Mouse (Mus musculus): ENCODE results near the gene Ccdc85c. TPM values are rescaled to one million over a fixed set of nuclear protein-coding genes. Genes with fewer than 3 reads are reported as not detected.

The Ccdc85c gene
- total RNA-seq, 2 experiments from 2014 or later = 60.2 to 64.1 TPM

DNA sequence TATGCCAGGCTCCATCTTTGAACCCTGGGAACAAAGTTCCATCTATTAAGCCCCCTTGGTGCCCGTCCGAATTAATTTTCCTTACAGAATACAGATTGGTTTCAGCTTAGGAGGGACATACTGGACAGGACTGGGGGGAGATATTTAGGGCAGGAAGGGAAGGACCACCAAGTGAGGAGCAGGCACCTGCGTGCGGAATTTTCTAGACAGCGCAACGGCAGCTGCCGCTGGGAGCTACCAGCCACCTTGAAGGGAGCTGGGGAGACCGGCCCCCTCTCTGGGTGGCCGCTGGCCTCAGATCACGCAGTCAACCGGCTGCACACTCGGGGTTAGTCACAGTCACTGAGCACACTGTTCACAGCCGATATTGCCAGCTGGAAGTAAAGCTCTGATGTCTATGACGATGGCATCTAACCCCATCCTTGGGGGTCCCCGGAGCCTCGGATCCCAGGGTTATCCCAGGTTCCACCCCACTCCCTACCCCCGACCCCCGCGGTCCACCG lies 32.9 kb downstream of the Ccdc85c start:
- DNase-seq = peak; percentile 56
- intact Hi-C loops (cut with DNase I) = no loop called here

GRCm38 (mm10) chr12:108241626-108242025 lies 33.6 kb downstream of the Ccdc85c start:
- intact Hi-C loops (cut with DNase I) = no loop called here
- peak; percentile 56 for DNase-seq

GRCm38 (mm10) chr12:108240953-108241588 lies 34.2 kb downstream of the Ccdc85c start:
- intact Hi-C loops (cut with DNase I) = no loop called here
- DNase-seq = peak; percentile 88

GRCm38 (mm10) chr12:108240401-108240890 lies 34.8 kb downstream of the Ccdc85c start:
- intact Hi-C loops (cut with DNase I) = no loop called here
- DNase-seq = no peak

DNA sequence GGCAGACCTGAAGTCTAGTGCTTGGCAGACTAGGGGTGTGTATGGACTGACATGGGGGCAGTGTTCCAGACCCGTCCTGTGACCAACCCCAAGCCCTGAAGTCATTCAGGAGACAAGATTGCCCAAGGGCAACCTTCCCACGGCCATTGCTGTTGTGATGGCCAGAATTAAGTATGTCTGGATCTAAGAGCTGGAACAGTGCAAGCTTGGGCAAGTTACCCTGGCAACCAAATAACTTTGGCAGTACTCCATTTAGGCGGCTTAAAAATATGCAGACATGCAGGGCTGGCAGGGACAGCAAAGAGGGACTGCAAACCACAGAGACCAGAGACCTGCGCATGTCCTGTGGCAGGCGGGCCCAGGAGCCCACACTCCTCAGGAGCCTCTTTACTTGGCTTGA lies 35.8 kb downstream of the Ccdc85c start:
- DNase-seq = peak; percentile 75
- intact Hi-C loops (cut with DNase I) = no loop called here

- no peak for DNase-seq
- intact Hi-C loops (cut with DNase I) = no loop called here
Measured at GRCm38 (mm10) chr12:108238395-108239035, 36.7 kb downstream of the Ccdc85c start.

- DNase-seq = no peak
- intact Hi-C loops (cut with DNase I) = no loop called here
Measured at GRCm38 (mm10) chr12:108237300-108238006, 37.8 kb downstream of the Ccdc85c start.

GRCm38 (mm10) chr12:108235976-108236555 lies 39.2 kb downstream of the Ccdc85c start:
- intact Hi-C loops (cut with DNase I) = no loop called here
- no peak for DNase-seq

GRCm38 (mm10) chr12:108234832-108235602 lies 40.2 kb downstream of the Ccdc85c start:
- no peak for DNase-seq
- intact Hi-C loops (cut with DNase I) = no loop called here

DNA sequence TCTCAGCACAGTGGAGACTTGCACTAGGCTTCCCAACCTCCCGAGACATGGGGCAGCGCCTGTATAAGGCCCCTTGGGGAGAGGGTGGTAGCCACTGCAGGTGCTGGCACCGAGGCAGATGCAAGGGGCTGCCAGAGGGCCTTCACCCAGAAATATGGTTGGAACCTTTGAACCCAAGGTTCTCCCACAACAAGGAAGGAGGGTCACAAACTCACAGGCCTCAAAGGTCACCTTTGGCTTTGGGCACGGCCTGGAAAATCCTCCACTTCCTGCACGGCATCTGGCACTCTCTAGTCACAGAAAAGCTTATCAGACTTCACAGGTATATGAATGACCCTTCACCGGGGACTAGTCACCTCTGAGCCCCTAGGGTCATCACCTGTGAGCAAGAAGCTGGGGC lies 41.5 kb downstream of the Ccdc85c start:
- intact Hi-C loops (cut with DNase I) = no loop called here
- no peak for DNase-seq

- peak; percentile 66 for DNase-seq
- intact Hi-C loops (cut with DNase I) = no loop called here
Measured at GRCm38 (mm10) chr12:108231901-108232300, 43.3 kb downstream of the Ccdc85c start.

DNA sequence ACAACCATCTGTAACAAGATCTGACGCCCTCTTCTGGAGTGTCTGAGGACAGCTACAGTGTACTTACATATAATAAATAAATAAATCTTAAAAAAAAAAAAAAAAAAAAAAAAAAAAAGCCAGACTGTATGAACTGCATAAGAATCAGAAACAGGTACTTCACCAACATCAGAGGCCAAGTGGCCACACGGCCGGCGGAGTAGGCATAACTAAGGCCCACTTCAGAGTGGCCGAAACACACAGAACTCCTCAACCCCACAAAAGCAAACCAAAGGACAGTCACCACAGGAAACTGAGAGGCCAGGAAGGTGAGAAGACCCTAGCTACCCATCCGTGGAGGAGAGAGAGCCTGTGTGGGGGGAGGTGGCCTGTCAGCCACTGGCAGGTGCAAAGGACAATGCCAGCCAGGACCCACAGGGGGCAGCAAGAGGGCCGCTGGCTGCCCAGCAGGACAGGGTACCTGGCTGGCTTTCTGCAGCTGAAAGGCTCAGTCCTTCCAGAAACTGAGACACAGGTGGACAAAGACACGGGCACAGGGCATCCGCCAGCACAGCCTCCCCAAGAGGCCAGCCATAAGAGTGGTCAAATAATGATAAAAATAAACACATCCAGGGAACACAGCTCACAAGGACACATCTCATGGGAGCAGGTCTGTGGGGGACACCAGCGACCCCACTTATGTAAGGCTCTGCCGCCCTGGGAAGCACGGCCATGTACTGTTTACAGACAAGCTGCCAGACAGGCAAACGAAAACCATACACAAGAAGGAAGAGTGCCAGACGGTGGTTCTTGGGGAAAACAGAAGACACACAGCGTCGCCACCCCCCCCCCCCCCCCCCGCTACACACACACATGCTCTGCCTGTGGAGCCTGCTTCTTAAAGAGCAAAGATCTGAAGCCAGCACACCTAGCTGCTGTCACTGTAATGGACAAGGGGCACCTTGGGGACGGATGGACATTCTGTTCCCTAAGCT lies 44.1 kb downstream of the Ccdc85c start:
- intact Hi-C loops (cut with DNase I) = no loop called here
- peak; percentile 65 for DNase-seq

DNA sequence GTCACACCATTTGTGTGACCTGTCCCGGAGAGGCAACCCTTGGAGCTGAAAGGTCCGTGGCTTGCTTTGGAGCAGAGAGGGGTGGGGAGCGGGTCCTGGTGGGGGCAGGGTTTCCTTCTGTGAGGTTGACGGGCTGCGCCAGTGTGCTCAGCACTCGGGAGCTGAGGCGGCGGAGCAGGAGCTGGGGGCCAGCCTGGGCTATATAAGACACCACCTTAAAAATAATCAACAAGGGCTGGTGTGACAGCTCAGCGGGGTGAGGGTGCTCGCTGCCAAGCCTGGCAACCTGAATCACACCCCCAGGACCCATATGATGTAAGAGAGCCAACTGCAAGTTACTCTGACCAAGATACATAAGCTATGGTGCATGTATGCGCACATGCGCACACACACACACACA lies 45.1 kb downstream of the Ccdc85c start:
- DNase-seq = no peak

DNA sequence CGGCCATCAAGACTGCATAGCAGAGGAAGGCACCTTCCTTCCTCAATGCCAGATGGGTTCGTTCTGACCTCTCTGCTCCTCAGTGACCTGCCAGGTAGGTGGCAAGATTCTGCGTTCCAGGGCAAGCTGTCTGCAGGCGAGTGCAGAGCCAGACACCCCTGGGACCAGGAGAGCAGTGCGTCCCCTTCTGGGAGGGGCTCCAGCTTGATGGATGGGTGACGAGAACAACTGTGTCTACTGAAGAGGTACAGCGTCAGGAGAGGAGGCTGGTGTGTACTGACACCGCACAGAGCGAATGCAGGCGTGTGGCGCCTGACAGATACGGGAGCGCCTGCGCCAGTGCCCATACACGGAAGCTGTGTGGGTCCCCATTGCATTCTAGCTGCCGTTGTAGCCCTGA lies 47.7 kb downstream of the Ccdc85c start:
- DNase-seq = no peak
- intact Hi-C loops (cut with DNase I) = no loop called here

More for the DNA sequence above, 45.1 kb downstream of the Ccdc85c start:
- intact Hi-C loops (cut with DNase I) = no loop called here

DNA sequence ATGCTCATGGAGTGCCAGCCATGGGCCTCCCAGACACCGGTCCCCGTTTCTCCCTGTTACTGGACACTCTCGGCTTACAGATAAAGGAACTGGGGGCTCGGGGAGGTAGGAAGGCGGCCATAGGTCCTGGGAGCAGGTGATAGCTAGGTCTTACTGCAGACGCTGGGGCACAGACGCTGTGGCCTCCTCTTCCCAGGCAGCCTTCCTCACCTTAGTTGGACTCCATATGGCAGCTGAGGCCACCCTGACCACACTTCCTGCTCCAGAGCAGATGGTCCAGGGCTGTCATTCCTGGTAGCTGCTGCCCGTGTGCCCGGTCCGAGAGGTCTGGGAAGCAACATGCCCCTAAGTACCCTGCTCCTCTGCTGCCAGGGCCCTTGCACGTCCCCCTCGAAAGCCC lies 48.3 kb downstream of the Ccdc85c start:
- no peak for DNase-seq
- intact Hi-C loops (cut with DNase I) = no loop called here

- DNase-seq = no peak
- intact Hi-C loops (cut with DNase I) = no loop called here
Measured at GRCm38 (mm10) chr12:108226216-108226615, 49.0 kb downstream of the Ccdc85c start.

GRCm38 (mm10) chr12:108225781-108226180 lies 49.4 kb downstream of the Ccdc85c start:
- DNase-seq = peak; percentile 67
- intact Hi-C loops (cut with DNase I) = no loop called here

GRCm38 (mm10) chr12:108223357-108223756 lies 51.9 kb downstream of the Ccdc85c start:
- intact Hi-C loops (cut with DNase I) = no loop called here
- no peak for DNase-seq

GRCm38 (mm10) chr12:108221712-108222111 lies 53.5 kb downstream of the Ccdc85c start:
- intact Hi-C loops (cut with DNase I) = no loop called here
- DNase-seq = no peak
